Mouse (Mus musculus): ENCODE measurements around the gene Ltc4s.

Ltc4s gene

GRCm38 (mm10) chr11:50222559-50223276 lies 15.7 kb downstream of the Ltc4s start:
- DNase-seq, result peak; percentile 53

- no peak for DNase-seq
These were observed 18.6 kb downstream of the Ltc4s start for GRCm38 (mm10) chr11:50219833-50220232.

GRCm38 (mm10) chr11:50217811-50218210 lies 20.6 kb downstream of the Ltc4s start:
- DNase-seq, result peak; percentile 69

GRCm38 (mm10) chr11:50216724-50217366 lies 21.6 kb downstream of the Ltc4s start:
- DNase-seq, result no peak

- no peak for DNase-seq
These were observed 22.8 kb downstream of the Ltc4s start for GRCm38 (mm10) chr11:50215633-50216032.

- no peak for DNase-seq
These were observed 23.8 kb downstream of the Ltc4s start for GRCm38 (mm10) chr11:50214631-50215030.

- DNase-seq, result peak; percentile 88
These were observed 25.3 kb downstream of the Ltc4s start for GRCm38 (mm10) chr11:50212848-50213758.

GRCm38 (mm10) chr11:50212060-50212739 lies 26.2 kb downstream of the Ltc4s start:
- DNase-seq, result no peak

GRCm38 (mm10) chr11:50211322-50212059 lies 26.9 kb downstream of the Ltc4s start:
- DNase-seq, result no peak

GRCm38 (mm10) chr11:50210505-50211151 lies 27.8 kb downstream of the Ltc4s start, which contains the start of the genes Sqstm1 and Mgat4b:
Sqstm1 (minus strand) TSS chr11:50210827.
Mgat4b (plus strand) TSS chr11:50210890.
- peak; percentile 90 for DNase-seq

- DNase-seq, result peak; percentile 96
These were observed 28.3 kb downstream of the Ltc4s start for GRCm38 (mm10) chr11:50210101-50210504.

- no peak for DNase-seq
These were observed 30.4 kb downstream of the Ltc4s start for GRCm38 (mm10) chr11:50208039-50208438.

GRCm38 (mm10) chr11:50207344-50207743 lies 31.1 kb downstream of the Ltc4s start:
- DNase-seq, result no peak

GRCm38 (mm10) chr11:50206037-50206436 lies 32.4 kb downstream of the Ltc4s start:
- no peak for DNase-seq

GRCm38 (mm10) chr11:50205434-50205833 lies 33.0 kb downstream of the Ltc4s start:
- DNase-seq, result no peak

- DNase-seq, result no peak
These were observed 35.1 kb downstream of the Ltc4s start for GRCm38 (mm10) chr11:50203302-50203827.

- DNase-seq, result no peak
These were observed 36.8 kb downstream of the Ltc4s start for GRCm38 (mm10) chr11:50201590-50201989.

GRCm38 (mm10) chr11:50200613-50201012 lies 37.8 kb downstream of the Ltc4s start:
- DNase-seq, result no peak

- no peak for DNase-seq
These were observed 39.5 kb downstream of the Ltc4s start for GRCm38 (mm10) chr11:50198916-50199315.

- DNase-seq, result no peak
These were observed 40.1 kb downstream of the Ltc4s start for GRCm38 (mm10) chr11:50198219-50198846.

- no peak for DNase-seq
These were observed 40.9 kb downstream of the Ltc4s start for GRCm38 (mm10) chr11:50197500-50197899.

Data from kidney, postnatal 10 days (tissue).